Mouse (Mus musculus) limb, embryonic 14.5 days (tissue): ENCODE data around the gene Nmt1. TPM values are rescaled to one million over a fixed set of nuclear protein-coding genes. Genes with fewer than 3 reads are reported as not detected.

ENCODE experiments used
- ATAC-seq: fragments of 200-750 bp; cut with Nextera tagmentation; 2 replicates; pipeline ENCODE4 v1.8.0; 2017; ENCODE audit warnings: low read depth, moderate number of reproducible peaks, moderate TSS enrichment; ENCODE audit not compliant: low FRiP score
- DNase-seq: peaks from one replicate; pipeline ENCODE4 v3.0.0-alpha.2; 2015; ENCODE audit warnings: low spot score
- H3K27ac ChIP-seq: fragments of 300-500 bp; sonication (generic); replicated peaks from 2 replicates; pipeline ENCODE4 v1.5.1; 2014; ENCODE audit warnings: low read depth, mild to moderate bottlenecking, low read length, moderate library complexity, mixed read lengths
- H3K27me3 ChIP-seq: fragments of 300-500 bp; sonication (generic); 2 replicates; pipeline ENCODE4 v1.6.1; 2014; ENCODE audit warnings: low read length, mixed read lengths; ENCODE audit not compliant: control insufficient read depth, insufficient read depth
- H3K36me3 ChIP-seq: fragments of 300-500 bp; sonication (generic); 2 replicates; pipeline ENCODE4 v1.6.1; 2014; ENCODE audit warnings: mild to moderate bottlenecking, low read length, moderate library complexity, mixed read lengths; ENCODE audit not compliant: control insufficient read depth, insufficient read depth
- H3K4me1 ChIP-seq: fragments of 300-500 bp; sonication (generic); 2 replicates; pipeline ENCODE4 v1.6.1; 2014; ENCODE audit warnings: antibody characterized with exemption, low read length, mixed read lengths; ENCODE audit not compliant: control insufficient read depth, insufficient read depth
- H3K4me2 ChIP-seq: fragments of 300-500 bp; sonication (generic); replicated peaks from 2 replicates; pipeline ENCODE4 v1.6.1; 2014; ENCODE audit warnings: low read depth, mild to moderate bottlenecking, low read length, moderate library complexity; ENCODE audit not compliant: severe bottlenecking
- H3K4me3 ChIP-seq: fragments of 300-500 bp; sonication (generic); replicated peaks from 2 replicates; pipeline ENCODE4 v1.5.1; 2014; ENCODE audit warnings: low read length
- H3K9ac ChIP-seq: fragments of 300-500 bp; sonication (generic); 2 replicates; pipeline ENCODE4 v1.6.1; 2014; ENCODE audit warnings: mild to moderate bottlenecking, low read depth, low read length, moderate library complexity; ENCODE audit not compliant: severe bottlenecking
- H3K9me3 ChIP-seq: fragments of 300-500 bp; sonication (generic); 2 replicates; pipeline ENCODE4 v1.6.1; 2016; ENCODE audit warnings: low read length; ENCODE audit not compliant: control insufficient read depth
- POLR2A ChIP-seq: fragments of 200-500 bp; IDR thresholded peaks from 2 replicates; pipeline ENCODE4 v1.8.0; 2012; ENCODE audit warnings: inconsistent platforms, mild to moderate bottlenecking, moderate library complexity, borderline replicate concordance; ENCODE audit not compliant: insufficient read depth, insufficient read length; ENCODE audit errors: extremely low read depth
- WGBS: fragments of 180-500 bp; shearing (Covaris S2); extraction: QIAGEN DNeasy Blood & Tissue Kit; methylation state at CpG from one replicate; pipeline ENCODE4 v1.1.7; 2014; 5-methylcytosine and 5-hydroxymethylcytosine counted together
- polyA plus RNA-seq, 2 experiments: library from polyadenylated mRNA; depleted of rRNA in 1 of 2; stranded (reverse) in 1 of 2; unstranded in 1 of 2; fragments of >200 nt; fragmentation: Nextera tagmentation in 1 of 2; extraction: Ambion mirVana in 1 of 2; gene quantifications; 2 replicates each; pipeline versions ENCODE4 v1.2.1 to v1.2.3; 2012 to 2014

Nmt1 gene
- polyA plus RNA-seq, 2 experiments = 45.9 to 50.2 TPM

DNA sequence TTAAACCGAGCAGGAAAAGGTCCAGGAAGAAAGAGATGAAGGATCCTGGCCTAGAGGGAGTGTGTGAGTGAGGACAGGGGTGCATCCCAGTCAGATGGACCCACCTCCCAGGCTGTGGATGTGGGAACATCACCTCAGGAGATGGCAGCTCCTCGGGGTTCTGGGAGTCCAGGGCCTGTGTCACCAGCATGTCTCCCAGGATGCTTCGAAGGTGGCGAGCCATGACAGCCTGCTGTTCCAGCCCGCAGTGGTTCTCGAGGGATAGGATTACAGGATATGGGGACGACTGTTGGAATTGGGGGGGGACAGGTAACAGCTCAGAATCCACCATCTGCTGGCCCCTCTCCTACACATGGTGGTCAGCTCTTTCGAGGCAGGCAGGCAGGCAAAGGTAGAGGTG is 48.6 kb downstream of the Nmt1 start:
- DNase-seq (no peak), ATAC-seq (no peak)
- no peak for TF ChIP-seq POLR2A
- Histone ChIP-seq H3K4me2 (no peak overlapping the region), H3K27me3 (peaks cover 22% of the 10 kb centered on the region; the same call in 1 of the 2 replicates), H3K4me3 (no peak overlapping the region), H3K9ac (no peak overlapping the region), H3K9me3 (no peaks in the 10 kb centered on the region), H3K4me1 (peaks cover 11% of the 10 kb centered on the region), H3K36me3 (peaks cover 8% of the 10 kb centered on the region; the same call in 1 of the 2 replicates), H3K27ac (no peak overlapping the region)
- 77% methylated on average over 8 of the region's 8 CpGs for WGBS

DNA sequence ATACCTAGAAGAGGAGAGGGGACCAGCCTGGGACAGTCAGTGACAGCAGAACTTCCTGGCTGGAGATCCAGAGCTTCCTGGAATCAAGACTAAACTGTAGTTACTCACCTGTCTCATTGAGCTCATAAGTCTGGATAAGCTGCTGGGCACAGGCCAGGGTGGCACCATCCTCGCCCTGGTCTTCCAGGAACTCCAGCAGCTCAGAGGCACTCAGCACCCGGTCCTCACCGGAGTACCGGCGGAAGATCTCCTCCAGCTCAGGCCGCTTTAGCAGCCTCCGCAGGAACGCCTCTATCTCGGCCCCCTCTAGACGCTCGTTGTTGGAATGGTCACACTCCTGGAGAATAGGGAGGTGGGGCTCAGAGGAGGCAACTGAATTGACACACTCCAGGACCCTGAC is 50.1 kb downstream of the Nmt1 start:
- no peak for DNase-seq
- H3K9me3 ChIP-seq = no peaks in the 10 kb centered on the region
- peaks cover 11% of the 10 kb centered on the region for H3K4me1 ChIP-seq
- H3K4me3 ChIP-seq = no peak overlapping the region
- H3K9ac ChIP-seq = no peak overlapping the region
- no peak for TF ChIP-seq POLR2A
- no peak overlapping the region for H3K27ac ChIP-seq
- peaks cover 8% of the 10 kb centered on the region; the same call in 1 of the 2 replicates for H3K36me3 ChIP-seq
- H3K27me3 ChIP-seq = peaks cover 26% of the 10 kb centered on the region; the same call in 1 of the 2 replicates
- ATAC-seq = no peak
- WGBS = 83% methylated on average over 11 of the region's 11 CpGs
- no peak overlapping the region for H3K4me2 ChIP-seq

DNA sequence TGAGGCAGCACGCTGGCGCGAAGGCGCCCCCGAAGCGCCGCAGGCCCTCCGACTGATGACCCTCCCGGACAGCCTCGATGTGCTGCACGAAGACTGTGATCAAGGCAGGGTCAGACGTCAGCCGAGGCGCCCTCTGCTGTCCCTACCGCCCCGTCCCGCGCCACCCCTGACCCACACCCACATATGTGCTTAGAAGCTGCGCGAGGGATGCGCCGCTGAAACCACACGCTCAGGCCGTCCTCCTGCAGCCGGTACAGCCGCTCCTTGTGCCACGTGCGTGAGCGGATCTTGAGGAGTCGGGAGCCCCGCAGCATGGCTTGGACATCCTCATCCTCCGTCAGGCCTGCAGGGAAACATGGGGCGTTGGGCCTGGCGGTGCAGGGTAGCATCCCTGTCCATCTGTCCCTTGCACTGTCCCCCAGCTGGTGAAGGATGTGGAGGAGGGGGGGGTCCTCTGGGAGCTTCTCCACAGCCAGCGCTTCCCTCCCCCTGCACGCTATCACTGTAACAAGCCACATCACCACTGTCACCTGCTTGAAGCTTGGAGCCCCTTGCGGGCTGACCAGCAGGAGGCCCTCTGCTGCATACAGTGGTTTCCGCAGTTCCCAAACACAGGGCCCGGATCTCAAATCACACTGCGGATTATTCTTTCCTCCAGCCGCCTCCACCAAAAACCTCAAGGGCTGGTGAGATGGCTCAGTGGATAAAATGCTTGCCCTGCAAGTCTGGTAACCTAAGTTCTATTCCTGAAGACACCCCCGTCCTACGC is 52.5 kb downstream of the Nmt1 start:
- H3K36me3 ChIP-seq = peaks cover 8% of the 10 kb centered on the region; the same call in 1 of the 2 replicates
- peak overlapping the region; percentile 45 for H3K4me2 ChIP-seq
- H3K9me3 ChIP-seq = no peaks in the 10 kb centered on the region
- no peak overlapping the region for H3K27ac ChIP-seq
- no peak for TF ChIP-seq POLR2A
- H3K4me3 ChIP-seq = peak overlapping the region; percentile 24
- H3K27me3 ChIP-seq = peaks cover 26% of the 10 kb centered on the region; the same call in 1 of the 2 replicates
- 3% methylated on average over 17 of the region's 43 CpGs for WGBS
- peak overlapping the region; percentile 41; the same call in 1 of the 2 replicates for H3K9ac ChIP-seq
- DNase-seq = no peak
- peaks cover 11% of the 10 kb centered on the region for H3K4me1 ChIP-seq
- peak; percentile 34; the same call in 1 of the 2 replicates for ATAC-seq

- ATAC-seq (no peak), DNase-seq (no peak)
- H3K4me2 ChIP-seq = no peak overlapping the region
- H3K36me3 ChIP-seq = peaks cover 8% of the 10 kb centered on the region; the same call in 1 of the 2 replicates
- peaks cover 26% of the 10 kb centered on the region; the same call in 1 of the 2 replicates for H3K27me3 ChIP-seq
- H3K4me1 ChIP-seq = peaks cover 11% of the 10 kb centered on the region
- no peak overlapping the region for H3K4me3 ChIP-seq
- 64% methylated on average over 6 of the region's 6 CpGs for WGBS
- TF ChIP-seq POLR2A = no peak
- no peaks in the 10 kb centered on the region for H3K9me3 ChIP-seq
- H3K9ac ChIP-seq = no peak overlapping the region
- no peak overlapping the region for H3K27ac ChIP-seq
Measured at GRCm38 (mm10) chr11:103081631-103082030, 53.6 kb downstream of the Nmt1 start.

DNA sequence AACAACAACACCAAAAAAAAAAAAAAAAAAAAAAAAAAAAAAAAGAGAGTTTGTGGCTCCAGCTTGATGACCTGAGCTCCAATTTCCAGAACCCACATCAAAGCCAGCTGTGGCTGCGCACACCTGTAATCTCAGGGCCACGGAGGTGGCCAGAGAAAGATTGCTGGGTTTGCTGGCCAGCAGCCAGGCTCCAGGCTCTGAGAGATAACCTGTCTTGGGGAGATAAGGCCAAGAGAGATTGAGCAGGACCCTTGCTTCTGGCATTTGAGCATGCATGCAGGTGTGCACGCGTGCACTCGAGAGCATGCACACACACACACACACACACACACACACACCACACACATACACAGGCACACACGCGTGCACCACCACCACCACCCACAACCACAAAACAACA is 65.3 kb downstream of the Nmt1 start:
- 96% methylated on average over 7 of the region's 7 CpGs for WGBS
- Histone ChIP-seq H3K4me3 (no peak overlapping the region), H3K4me1 (peaks cover 10% of the 10 kb centered on the region; the same call in 1 of the 2 replicates), H3K9ac (no peak overlapping the region), H3K27ac (no peak overlapping the region), H3K9me3 (no peaks in the 10 kb centered on the region), H3K36me3 (no peaks in the 10 kb centered on the region), H3K4me2 (no peak overlapping the region), H3K27me3 (no peaks in the 10 kb centered on the region)
- TF ChIP-seq POLR2A = no peak
- ATAC-seq (no peak), DNase-seq (no peak)
